Mouse (Mus musculus): Measurements from ENCODE around the gene Ptprr.

GRCm38 (mm10) chr10:115984308-115984707, 33.7 kb upstream of the Ptprr start:
- TF ChIP-seq CTCF (IDR thresholded peaks at IDR 0.05) (no peak), POLR2A (IDR thresholded peaks at IDR 0.05; ENCODE audit: insufficient read depth, low read depth, low read length) (no peak)

Data from heart, adult 2 months (tissue).